Mouse (Mus musculus): Measurements from ENCODE around the gene Tob2. TPM values are rescaled to one million over a fixed set of nuclear protein-coding genes. Genes with fewer than 3 reads are reported as not detected.

Gene Tob2
- polyA plus RNA-seq, 1 experiment from 2014 or later = 9.9 TPM

DNA sequence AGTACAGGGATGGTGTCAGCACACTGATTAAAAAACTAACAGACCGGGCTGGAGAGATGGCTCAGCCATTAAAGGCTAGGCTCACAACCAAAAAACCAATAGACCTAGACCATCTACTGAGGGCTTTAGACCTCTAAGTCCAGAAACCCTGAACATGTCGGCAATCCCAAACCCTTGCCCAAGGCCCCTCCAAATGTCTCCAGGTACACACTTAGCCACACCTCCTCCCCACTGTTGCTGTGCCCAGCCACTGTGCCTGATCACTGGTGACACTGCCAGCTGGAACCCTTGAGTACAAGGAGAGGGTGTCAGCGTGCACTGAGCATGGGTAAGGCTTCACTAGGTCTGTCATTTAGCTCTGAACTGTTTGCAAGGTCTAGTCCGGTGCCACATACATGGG lies 60.2 kb downstream of the Tob2 start:
- ATAC-seq (replicated peaks; ENCODE audit: insufficient number of reproducible peaks, low FRiP score, low TSS enrichment) = no peak
- H3K4me2 ChIP-seq = no peak overlapping the region
- no peak overlapping the region for H3K9ac ChIP-seq (ENCODE audit: low read depth, low read length)
- H3K27ac ChIP-seq (ENCODE audit: low read depth, low read length) = no peak overlapping the region
- H3K36me3 ChIP-seq (ENCODE audit: control insufficient read depth, insufficient read depth, low read length) = no peaks in the 10 kb centered on the region
- 85% methylated on average over 4 of the region's 4 CpGs for WGBS (ENCODE audit: insufficient replicate concordance)
- H3K27me3 ChIP-seq (ENCODE audit: control insufficient read depth, insufficient read depth, low read length) = no peaks in the 10 kb centered on the region
- H3K9me3 ChIP-seq (replicated peaks; ENCODE audit: control insufficient read depth, low read length) = no peaks in the 10 kb centered on the region
- no peak overlapping the region for H3K4me3 ChIP-seq (ENCODE audit: low read depth, low read length)
- peaks cover 13% of the 10 kb centered on the region for H3K4me1 ChIP-seq (ENCODE audit: control insufficient read depth, insufficient read depth, low read length)

Other genes starting within 250 kb of the Tob2 start
- gene L3mbtl2, start 194.9 kb downstream of the Tob2 start, polyA plus RNA-seq (2014; fragmentation: Nextera tagmentation; extraction: Ambion mirVana) = 17.2 and 17.7 TPM in 2 replicates
- 0.44 and 1.5 TPM in 2 replicates for gene Chadl, start 161.5 kb downstream of the Tob2 start, polyA plus RNA-seq (2014; fragmentation: Nextera tagmentation; extraction: Ambion mirVana)
- 26.9 and 36.8 TPM in 2 replicates for gene Zc3h7b, start 113.7 kb downstream of the Tob2 start, polyA plus RNA-seq (2014; fragmentation: Nextera tagmentation; extraction: Ambion mirVana)
- gene Rangap1, start 113.3 kb downstream of the Tob2 start, polyA plus RNA-seq (2014; fragmentation: Nextera tagmentation; extraction: Ambion mirVana) = 96.3 and 105 TPM in 2 replicates
- 15.0 and 16.3 TPM in 2 replicates for gene Tef, start 56.4 kb downstream of the Tob2 start, polyA plus RNA-seq (2014; fragmentation: Nextera tagmentation; extraction: Ambion mirVana)
- gene Phf5a, start 13.1 kb upstream of the Tob2 start, polyA plus RNA-seq (2014; fragmentation: Nextera tagmentation; extraction: Ambion mirVana) = 119 and 131 TPM in 2 replicates
- gene Aco2, start 13.5 kb upstream of the Tob2 start, polyA plus RNA-seq (2014; fragmentation: Nextera tagmentation; extraction: Ambion mirVana) = 398 and 483 TPM in 2 replicates
- gene Polr3h, start 67.4 kb upstream of the Tob2 start, polyA plus RNA-seq (2014; fragmentation: Nextera tagmentation; extraction: Ambion mirVana) = 120 and 121 TPM in 2 replicates
- gene Csdc2, start 78.0 kb upstream of the Tob2 start, polyA plus RNA-seq (2014; fragmentation: Nextera tagmentation; extraction: Ambion mirVana) = 6.7 and 6.8 TPM in 2 replicates
- gene Pmm1, start 102.1 kb upstream of the Tob2 start, polyA plus RNA-seq (2014; fragmentation: Nextera tagmentation; extraction: Ambion mirVana) = 22.5 and 22.6 TPM in 2 replicates
- not detected in 2 replicates for gene 1700029P11Rik, start 121.7 kb upstream of the Tob2 start, polyA plus RNA-seq (2014; fragmentation: Nextera tagmentation; extraction: Ambion mirVana)
- 80.9 and 81.0 TPM in 2 replicates for gene Xrcc6, start 129.0 kb upstream of the Tob2 start, polyA plus RNA-seq (2014; fragmentation: Nextera tagmentation; extraction: Ambion mirVana)
- 23.8 TPM in 2 replicates for gene Desi1, start 175.1 kb upstream of the Tob2 start, polyA plus RNA-seq (2014; fragmentation: Nextera tagmentation; extraction: Ambion mirVana)
- gene Snu13, start 188.8 kb upstream of the Tob2 start, polyA plus RNA-seq (2014; fragmentation: Nextera tagmentation; extraction: Ambion mirVana) = 193 and 203 TPM in 2 replicates
- gene 4930407I10Rik, start 200.4 kb upstream of the Tob2 start, polyA plus RNA-seq (2014; fragmentation: Nextera tagmentation; extraction: Ambion mirVana) = not detected in 2 replicates
- gene Mei1, start 211.2 kb upstream of the Tob2 start, polyA plus RNA-seq (2014; fragmentation: Nextera tagmentation; extraction: Ambion mirVana) = not detected in 2 replicates